Mouse (Mus musculus) hindbrain, embryonic 14.5 days (tissue): Measurements from ENCODE around the gene Zdhhc14. TPM values are rescaled to one million over a fixed set of nuclear protein-coding genes. Genes with fewer than 3 reads are reported as not detected.

Source experiments
- ATAC-seq: fragments of 200-750 bp; cut with Nextera tagmentation; 2 replicates; pipeline ENCODE4 v1.8.0; 2017; ENCODE audit warnings: moderate number of reproducible peaks, mild to moderate bottlenecking, moderate TSS enrichment, moderate library complexity; ENCODE audit not compliant: low FRiP score
- DNase-seq: peaks from one replicate; pipeline ENCODE4 v3.0.0-alpha.2; 2015; ENCODE audit warnings: low spot score
- H3K27ac ChIP-seq: fragments of 300-500 bp; sonication (generic); 2 replicates; pipeline ENCODE4 v1.5.1; 2014; ENCODE audit warnings: mild to moderate bottlenecking, moderate library complexity
- H3K27me3 ChIP-seq: fragments of 300-500 bp; sonication (generic); 2 replicates; pipeline ENCODE4 v1.6.1; 2014; ENCODE audit warnings: mild to moderate bottlenecking, low read length, mixed read lengths; ENCODE audit not compliant: control insufficient read depth, insufficient read depth
- H3K36me3 ChIP-seq: fragments of 300-500 bp; sonication (generic); replicated peaks from 2 replicates; pipeline ENCODE4 v1.6.1; 2014; ENCODE audit not compliant: control insufficient read depth, insufficient read depth
- H3K4me1 ChIP-seq: fragments of 300-500 bp; sonication (generic); replicated peaks from 2 replicates; pipeline ENCODE4 v1.6.1; 2014; ENCODE audit warnings: antibody characterized with exemption, low read length, mixed read lengths; ENCODE audit not compliant: control insufficient read depth, insufficient read depth
- H3K4me2 ChIP-seq: fragments of 300-500 bp; sonication (generic); replicated peaks from 2 replicates; pipeline ENCODE4 v1.6.1; 2014; ENCODE audit warnings: mild to moderate bottlenecking, moderate library complexity
- H3K4me3 ChIP-seq: fragments of 300-500 bp; sonication (generic); replicated peaks from 2 replicates; pipeline ENCODE4 v1.5.1; 2014; ENCODE audit warnings: mild to moderate bottlenecking, low read length
- H3K9ac ChIP-seq: fragments of 300-500 bp; sonication (generic); 2 replicates; pipeline ENCODE4 v1.6.1; 2014
- H3K9me3 ChIP-seq: fragments of 300-500 bp; sonication (generic); 2 replicates; pipeline ENCODE4 v1.6.1; 2016; ENCODE audit warnings: low read length; ENCODE audit not compliant: control insufficient read depth
- WGBS: fragments of 180-500 bp; shearing (Covaris S2); extraction: QIAGEN DNeasy Blood & Tissue Kit; methylation state at CpG from one replicate; pipeline ENCODE4 v1.1.7; 2014; 5-methylcytosine and 5-hydroxymethylcytosine counted together
- polyA plus RNA-seq: library from polyadenylated mRNA; unstranded; fragments of >200 nt; fragmentation: Nextera tagmentation; extraction: Ambion mirVana; gene quantifications from 2 replicates; pipeline ENCODE4 v1.2.1, GENCODE M21; 2014

Zdhhc14 gene
- polyA plus RNA-seq, 1 experiment from 2014 or later: 12.3 TPM

DNA sequence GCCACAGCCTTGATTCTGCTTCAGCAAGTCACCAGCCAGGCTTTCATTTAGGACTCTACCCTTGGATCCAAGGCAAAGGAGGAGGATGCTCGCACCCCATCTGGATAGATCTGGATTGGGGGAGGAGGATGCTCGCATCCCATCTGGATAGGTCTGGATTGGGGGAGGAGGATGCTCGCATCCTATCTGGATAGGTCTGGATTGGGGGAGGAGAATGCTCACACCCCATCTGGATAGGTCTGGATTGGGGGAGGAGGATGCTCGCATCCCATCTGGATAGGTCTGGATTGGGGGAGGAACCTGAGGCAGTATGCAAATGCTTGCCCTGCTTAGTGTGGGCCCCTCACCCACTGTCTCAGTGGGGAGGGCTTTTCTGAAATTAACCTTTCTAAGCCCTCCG is 271.4 kb downstream of the Zdhhc14 start:
- Histone ChIP-seq H3K27me3 (no peaks in the 10 kb centered on the region), H3K9ac (no peak overlapping the region), H3K9me3 (no peaks in the 10 kb centered on the region), H3K4me1 (no peaks in the 10 kb centered on the region), H3K27ac (no peak overlapping the region), H3K4me2 (no peak overlapping the region), H3K4me3 (no peak overlapping the region), H3K36me3 (no peaks in the 10 kb centered on the region)
- WGBS: 84% methylated on average over 5 of the region's 5 CpGs
- DNase-seq: no peak
- no peak for ATAC-seq

GRCm38 (mm10) chr17:5764270-5764669 is 271.9 kb downstream of the Zdhhc14 start:
- no peaks in the 10 kb centered on the region for H3K4me1 ChIP-seq
- H3K27ac ChIP-seq: no peak overlapping the region
- no peak for ATAC-seq
- no peaks in the 10 kb centered on the region for H3K27me3 ChIP-seq
- no peak overlapping the region for H3K9ac ChIP-seq
- 57% methylated on average over 5 of the region's 5 CpGs for WGBS
- H3K9me3 ChIP-seq: no peaks in the 10 kb centered on the region
- H3K4me2 ChIP-seq: no peak overlapping the region
- no peak overlapping the region for H3K4me3 ChIP-seq
- no peaks in the 10 kb centered on the region for H3K36me3 ChIP-seq
- DNase-seq: no peak

GRCm38 (mm10) chr17:5765746-5766145 is 273.4 kb downstream of the Zdhhc14 start:
- Histone ChIP-seq H3K27ac (no peak overlapping the region), H3K36me3 (no peaks in the 10 kb centered on the region), H3K4me1 (no peaks in the 10 kb centered on the region; the same call in 1 of the 2 replicates), H3K4me2 (no peak overlapping the region), H3K4me3 (no peak overlapping the region), H3K9ac (no peak overlapping the region), H3K9me3 (no peaks in the 10 kb centered on the region), H3K27me3 (no peaks in the 10 kb centered on the region)
- 61% methylated on average over 4 of the region's 4 CpGs for WGBS
- DNase-seq (no peak), ATAC-seq (no peak)

GRCm38 (mm10) chr17:5768164-5768705 is 275.9 kb downstream of the Zdhhc14 start:
- 59% methylated on average over 6 of the region's 6 CpGs for WGBS
- H3K36me3 ChIP-seq: no peaks in the 10 kb centered on the region

DNA sequence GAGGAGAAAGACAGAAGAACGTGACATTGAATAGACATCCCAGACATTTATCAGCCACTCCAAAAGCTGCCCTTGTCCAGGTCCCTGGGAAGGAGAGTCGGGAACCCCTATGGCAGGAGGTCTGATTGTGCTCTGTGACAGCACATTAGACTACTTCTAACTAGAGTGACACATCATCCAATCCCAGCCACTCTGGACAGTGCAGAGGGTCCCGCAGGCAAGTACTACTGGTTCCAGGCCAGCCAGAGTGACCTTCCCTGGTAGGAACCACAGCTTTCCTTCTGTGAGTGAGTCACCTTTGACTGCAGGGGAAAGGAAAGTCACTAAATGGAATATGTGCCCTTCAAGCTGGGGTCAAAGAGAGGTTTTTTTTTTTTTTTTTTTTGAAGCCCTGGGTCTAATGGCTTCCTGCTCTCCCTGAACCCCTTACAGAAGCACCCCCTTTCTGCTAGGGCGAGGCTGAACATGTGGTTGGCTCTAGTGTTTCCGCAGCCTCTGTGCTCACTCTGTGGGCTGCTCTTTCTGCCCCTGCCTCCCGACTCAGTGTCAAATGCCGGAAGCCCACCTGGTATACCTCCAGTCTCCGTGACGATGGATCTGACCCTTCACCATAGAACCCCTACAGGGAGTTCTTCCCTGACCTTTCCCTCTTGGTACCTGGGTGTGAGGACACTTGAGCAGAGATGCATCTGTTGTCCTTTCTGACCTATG is 276.6 kb downstream of the Zdhhc14 start:
- no peaks in the 10 kb centered on the region for H3K9me3 ChIP-seq
- H3K36me3 ChIP-seq: no peaks in the 10 kb centered on the region
- ATAC-seq (no peak), DNase-seq (no peak)
- H3K27ac ChIP-seq: no peak overlapping the region
- H3K27me3 ChIP-seq: no peaks in the 10 kb centered on the region
- no peaks in the 10 kb centered on the region; the same call in 1 of the 2 replicates for H3K4me1 ChIP-seq
- WGBS: 84% methylated on average over 9 of the region's 9 CpGs
- H3K4me3 ChIP-seq: no peak overlapping the region
- no peak overlapping the region for H3K9ac ChIP-seq
- H3K4me2 ChIP-seq: no peak overlapping the region

More at GRCm38 (mm10) chr17:5768164-5768705, 275.9 kb downstream of the Zdhhc14 start:
- H3K9me3 ChIP-seq: no peaks in the 10 kb centered on the region
- H3K4me2 ChIP-seq: no peak overlapping the region
- DNase-seq (no peak), ATAC-seq (no peak)
- no peak overlapping the region for H3K27ac ChIP-seq
- H3K9ac ChIP-seq: no peak overlapping the region
- no peak overlapping the region for H3K4me3 ChIP-seq
- no peaks in the 10 kb centered on the region for H3K27me3 ChIP-seq
- H3K4me1 ChIP-seq: no peaks in the 10 kb centered on the region; the same call in 1 of the 2 replicates

- WGBS: 56% methylated on average over 7 of the region's 7 CpGs
- ATAC-seq: no peak
Measured at GRCm38 (mm10) chr17:5769776-5770175, 277.4 kb downstream of the Zdhhc14 start.

GRCm38 (mm10) chr17:5770265-5771249 is 278.2 kb downstream of the Zdhhc14 start:
- peak overlapping the region; percentile 63 for H3K27ac ChIP-seq
- ATAC-seq (peak; percentile 70; the same call in 1 of the 2 replicates), DNase-seq (peak; percentile 52)
- no peaks in the 10 kb centered on the region; the same call in 1 of the 2 replicates for H3K4me1 ChIP-seq
- no peaks in the 10 kb centered on the region for H3K36me3 ChIP-seq
- peak overlapping the region; percentile 16; the same call in 1 of the 2 replicates for H3K4me3 ChIP-seq
- WGBS: 13% methylated on average over 22 of the region's 22 CpGs
- H3K9me3 ChIP-seq: no peaks in the 10 kb centered on the region
- no peaks in the 10 kb centered on the region for H3K27me3 ChIP-seq
- peak overlapping the region; percentile 55 for H3K4me2 ChIP-seq
- H3K9ac ChIP-seq: peak overlapping the region; percentile 39

More at GRCm38 (mm10) chr17:5769776-5770175, 277.4 kb downstream of the Zdhhc14 start:
- peak overlapping the region; percentile 39; the same call in 1 of the 2 replicates for H3K9ac ChIP-seq
- no peaks in the 10 kb centered on the region for H3K27me3 ChIP-seq
- no peak for DNase-seq
- H3K36me3 ChIP-seq: no peaks in the 10 kb centered on the region
- no peaks in the 10 kb centered on the region; the same call in 1 of the 2 replicates for H3K4me1 ChIP-seq
- H3K4me3 ChIP-seq: 0 out of 2 replicates have a peak overlapping the region, but pooled peaks have one; percentile 16
- no peaks in the 10 kb centered on the region for H3K9me3 ChIP-seq
- peak overlapping the region; percentile 55 for H3K4me2 ChIP-seq
- H3K27ac ChIP-seq: peak overlapping the region; percentile 63

- Histone ChIP-seq H3K27me3 (no peaks in the 10 kb centered on the region), H3K36me3 (no peaks in the 10 kb centered on the region), H3K4me2 (no peak overlapping the region), H3K4me3 (no peak overlapping the region), H3K4me1 (no peaks in the 10 kb centered on the region), H3K9ac (no peak overlapping the region), H3K27ac (no peak overlapping the region), H3K9me3 (no peaks in the 10 kb centered on the region)
- DNase-seq (no peak), ATAC-seq (no peak)
- WGBS: 79% methylated on average over 5 of the region's 5 CpGs
Measured at GRCm38 (mm10) chr17:5780213-5780975, 288.0 kb downstream of the Zdhhc14 start.
